Mouse (Mus musculus): ENCODE results near the gene Rbm4.

GRCm38 (mm10) chr19:4810746-4811062, 17.0 kb upstream of the Rbm4 start:
- no peak for TF ChIP-seq POLR2A (IDR thresholded peaks at IDR 0.05; ENCODE audit: insufficient read depth, low read depth, low read length)
- TF ChIP-seq CTCF (IDR thresholded peaks at IDR 0.05; ENCODE audit: insufficient read depth, low read depth, low read length), result no peak
